In genomic region chr11:77371696-77372095, GRCm38 (mm10) we compare ENCODE assay signal across 14 mouse cellular contexts.
DNase-seq lines count a peak whose midpoint lies in the region; ATAC-seq and TF ChIP-seq lines count a peak whose summit lies in the region.
"Had no signal": no experiment of that assay in that cellular context is flagged by ENCODE, and none has a peak within 500 bp of the region (broad histone marks: within the 10 kb centered on the region; RNA-seq: fewer than 3 reads in every experiment).

No protein-coding gene starts in this region.

- TF ChIP-seq POLR2A in spleen, adult 2 months (IDR thresholded peaks at IDR 0.05; ENCODE audit: low read depth, low read length), result no peak

- H3K9ac ChIP-seq in heart, embryonic 13.5 days, result no peak overlapping the region
- no peak overlapping the region for H3K9ac ChIP-seq in heart, embryonic 16.5 days (ENCODE audit: low read length)
- H3K9ac ChIP-seq in stomach, embryonic 16.5 days (ENCODE audit: low read length), result no peak overlapping the region
- H3K9ac ChIP-seq in forebrain, embryonic 12.5 days, result no peak overlapping the region
- H3K9ac ChIP-seq: kidney, embryonic 15.5 days; limb, embryonic 12.5 days; midbrain, embryonic 13.5 days had no signal

- no peaks in the 10 kb centered on the region for H3K27me3 ChIP-seq in heart, embryonic 13.5 days (replicated peaks)
- H3K27me3 ChIP-seq in spleen, adult 2 months (ENCODE audit: control insufficient read depth, insufficient read depth, low read length), result no peaks in the 10 kb centered on the region
- no peaks in the 10 kb centered on the region for H3K27me3 ChIP-seq in heart, embryonic 16.5 days (ENCODE audit: control insufficient read depth, insufficient read depth, low read length)
- H3K27me3 ChIP-seq in stomach, embryonic 16.5 days (ENCODE audit: control insufficient read depth, insufficient read depth, low read length), result no peaks in the 10 kb centered on the region
- H3K27me3 ChIP-seq in forebrain, embryonic 12.5 days, result no peaks in the 10 kb centered on the region
- H3K27me3 ChIP-seq: kidney, embryonic 15.5 days; limb, embryonic 12.5 days; midbrain, embryonic 13.5 days had no signal

- H3K4me3 ChIP-seq in heart, embryonic 13.5 days, result no peak overlapping the region
- no peak overlapping the region for H3K4me3 ChIP-seq in spleen, adult 2 months (ENCODE audit: extremely low read depth, insufficient read depth, insufficient read length)
- H3K4me3 ChIP-seq in heart, embryonic 16.5 days (ENCODE audit: low read length), result no peak overlapping the region
- H3K4me3 ChIP-seq in stomach, embryonic 16.5 days (replicated peaks; ENCODE audit: low read length), result no peak overlapping the region
- no peak overlapping the region for H3K4me3 ChIP-seq in forebrain, embryonic 12.5 days (replicated peaks)
- H3K4me3 ChIP-seq: forebrain, embryonic 10.5 days; kidney, embryonic 15.5 days; limb, embryonic 12.5 days; midbrain, embryonic 13.5 days had no signal

- peak overlapping the region; percentile 73 for H3K27ac ChIP-seq in heart, embryonic 13.5 days (replicated peaks)
- H3K27ac ChIP-seq in spleen, adult 2 months (ENCODE audit: insufficient read depth, low read length), result peak overlapping the region; percentile 89; the same call in 1 of the 2 replicates
- peak overlapping the region; percentile 80 for H3K27ac ChIP-seq in heart, embryonic 16.5 days (ENCODE audit: low read length)
- peak overlapping the region; percentile 57; the same call in 1 of the 2 replicates for H3K27ac ChIP-seq in stomach, embryonic 16.5 days (ENCODE audit: low read length)
- no peak overlapping the region for H3K27ac ChIP-seq in forebrain, embryonic 12.5 days
- H3K27ac ChIP-seq: forebrain, embryonic 10.5 days; hindbrain, postnatal 0 days; kidney, embryonic 15.5 days; limb, embryonic 12.5 days; midbrain, embryonic 13.5 days had no signal

- H3K4me2 ChIP-seq in heart, embryonic 13.5 days, result no peak overlapping the region
- H3K4me2 ChIP-seq in heart, embryonic 16.5 days (ENCODE audit: low read depth, low read length), result no peak overlapping the region
- no peak overlapping the region for H3K4me2 ChIP-seq in stomach, embryonic 16.5 days (ENCODE audit: low read depth, low read length)
- no peak overlapping the region for H3K4me2 ChIP-seq in forebrain, embryonic 12.5 days
- H3K4me2 ChIP-seq: kidney, embryonic 15.5 days; limb, embryonic 12.5 days; midbrain, embryonic 13.5 days had no signal

- TF ChIP-seq CTCF in spleen, adult 2 months (IDR thresholded peaks at IDR 0.05; ENCODE audit: extremely low read depth, insufficient read depth, insufficient read length, insufficient replicate concordance), result no peak

- DNase-seq in heart, adult 18-20 months, result no peak
- no peak for DNase-seq in spleen, adult 2 months (ENCODE audit: low read depth in 1 of 2, low spot score in 2 of 2)
- DNase-seq in spleen, postnatal 4 days (ENCODE audit: low spot score in 2 of 2), result no peak
- no peak for DNase-seq in layer of hippocampus, adult 9-10 months (ENCODE audit: low spot score)
- DNase-seq: cerebellum, adult 11-12 months had no signal

- peaks cover 80% of the 10 kb centered on the region for H3K4me1 ChIP-seq in heart, embryonic 13.5 days
- peaks cover 20% of the 10 kb centered on the region for H3K4me1 ChIP-seq in spleen, adult 2 months (ENCODE audit: control insufficient read depth, insufficient read depth, insufficient read length)
- H3K4me1 ChIP-seq in heart, embryonic 16.5 days (ENCODE audit: control insufficient read depth, insufficient read depth, low read length), result peaks cover 42% of the 10 kb centered on the region
- H3K4me1 ChIP-seq in stomach, embryonic 16.5 days (ENCODE audit: control insufficient read depth, insufficient read depth, low read length), result peaks cover 15% of the 10 kb centered on the region
- no peaks in the 10 kb centered on the region for H3K4me1 ChIP-seq in forebrain, embryonic 12.5 days
- H3K4me1 ChIP-seq: forebrain, embryonic 10.5 days had no signal

- H3K9me3 ChIP-seq in heart, embryonic 13.5 days, result no peaks in the 10 kb centered on the region
- H3K9me3 ChIP-seq in heart, embryonic 16.5 days (replicated peaks; ENCODE audit: control insufficient read depth, low read length), result no peaks in the 10 kb centered on the region
- H3K9me3 ChIP-seq in stomach, embryonic 16.5 days (replicated peaks; ENCODE audit: control insufficient read depth, low read length), result no peaks in the 10 kb centered on the region
- no peaks in the 10 kb centered on the region for H3K9me3 ChIP-seq in forebrain, embryonic 12.5 days
- H3K9me3 ChIP-seq: forebrain, embryonic 10.5 days; kidney, embryonic 15.5 days; limb, embryonic 12.5 days; midbrain, embryonic 13.5 days had no signal

- no peak for ATAC-seq in heart, embryonic 13.5 days (ENCODE audit: extremely low read depth, insufficient number of reproducible peaks, low FRiP score, low TSS enrichment)
- no peak for ATAC-seq in heart, embryonic 16.5 days (replicated peaks; ENCODE audit: extremely low read depth, insufficient read depth, low FRiP score)
- ATAC-seq in stomach, embryonic 16.5 days (ENCODE audit: insufficient read depth, low FRiP score), result no peak
- no peak for ATAC-seq in forebrain, embryonic 12.5 days (ENCODE audit: low FRiP score)
- ATAC-seq: hindbrain, postnatal 0 days; midbrain, embryonic 13.5 days had no signal

- H3K36me3 ChIP-seq in heart, embryonic 13.5 days, result no peaks in the 10 kb centered on the region
- no peaks in the 10 kb centered on the region for H3K36me3 ChIP-seq in spleen, adult 2 months (ENCODE audit: control insufficient read depth, insufficient read depth, low read length)
- no peaks in the 10 kb centered on the region for H3K36me3 ChIP-seq in heart, embryonic 16.5 days (ENCODE audit: control insufficient read depth, insufficient read depth)
- H3K36me3 ChIP-seq in stomach, embryonic 16.5 days (ENCODE audit: control insufficient read depth, insufficient read depth, low read length), result no peaks in the 10 kb centered on the region
- H3K36me3 ChIP-seq in forebrain, embryonic 12.5 days (replicated peaks), result no peaks in the 10 kb centered on the region
- H3K36me3 ChIP-seq: forebrain, embryonic 10.5 days; kidney, embryonic 15.5 days; limb, embryonic 12.5 days; midbrain, embryonic 13.5 days had no signal
